Mouse (Mus musculus): ENCODE measurements around the gene Opa1.

Opa1 gene

GRCm38 (mm10) chr16:29689187-29689819 is 110.2 kb downstream of the Opa1 start:
- no peak for DNase-seq (ENCODE audit: low read depth)

DNA sequence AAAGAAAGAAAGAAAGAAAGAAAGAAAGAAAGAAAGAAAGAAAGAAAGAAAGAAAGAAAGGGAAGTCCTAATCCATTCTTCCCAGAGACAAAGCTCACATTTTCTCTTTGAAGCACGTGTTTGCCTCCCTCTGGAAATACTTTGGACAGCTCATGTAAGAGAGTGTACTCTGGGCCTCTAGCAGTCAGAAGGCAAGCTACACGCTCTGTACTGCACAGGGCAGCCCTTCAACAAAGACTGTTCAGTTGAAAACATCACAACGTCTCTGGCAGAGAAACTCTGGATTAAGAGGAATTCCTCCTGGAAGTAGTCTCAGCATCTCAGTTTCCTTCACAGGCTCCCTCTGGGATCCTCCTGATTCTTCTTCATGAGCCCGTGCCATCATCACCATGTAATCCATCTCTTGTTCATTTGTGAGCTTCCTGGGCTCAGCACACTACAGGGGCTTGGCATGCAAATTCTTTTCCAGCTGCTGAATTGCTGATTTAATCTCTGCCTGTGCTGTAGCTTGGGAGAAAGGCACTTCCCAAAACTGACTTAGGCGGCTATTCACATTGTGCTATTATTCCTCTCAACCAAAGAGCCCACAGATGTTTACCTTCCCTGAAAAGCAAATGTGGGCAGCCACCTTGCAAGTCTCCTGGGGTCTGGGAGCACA is 114.0 kb downstream of the Opa1 start:
- peak; percentile 9 for DNase-seq (ENCODE audit: low read depth)

GRCm38 (mm10) chr16:29693791-29694419 is 114.8 kb downstream of the Opa1 start:
- DNase-seq (ENCODE audit: low read depth) = no peak

GRCm38 (mm10) chr16:29694420-29694959 is 115.4 kb downstream of the Opa1 start:
- DNase-seq (ENCODE audit: low read depth) = no peak

All from NIH3T3 (cell line).